Mouse (Mus musculus): ENCODE measurements around the gene Stat6.

DNA sequence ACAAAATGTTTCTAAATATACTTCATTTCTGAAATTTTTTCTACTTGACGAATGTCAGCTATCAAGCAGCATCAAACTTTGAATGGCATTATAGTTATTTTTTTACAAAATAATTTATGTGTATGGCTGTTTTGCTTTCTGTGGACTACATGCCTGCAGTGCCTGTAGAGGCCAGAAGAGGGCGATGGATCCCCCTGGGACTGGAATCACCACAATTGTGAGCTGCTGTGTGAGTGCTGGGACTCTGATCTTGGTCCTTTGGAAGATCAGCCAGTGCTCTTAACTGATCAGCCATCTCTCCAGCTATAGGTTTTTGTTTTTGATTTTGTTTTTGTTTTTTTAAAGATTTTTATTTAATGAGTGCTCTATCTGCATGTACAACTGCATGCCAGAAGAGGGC, 28.5 kb downstream of the Stat6 start:
- TF ChIP-seq CTCF (IDR thresholded peaks at IDR 0.05; ENCODE audit: low read depth, low read length) (peak; percentile 76), POLR2A (IDR thresholded peaks at IDR 0.05; ENCODE audit: extremely low read depth, insufficient read depth, low read length) (no peak)
